Mouse (Mus musculus): ENCODE data around the gene Fbxo3. TPM values are rescaled to one million over a fixed set of nuclear protein-coding genes. Genes with fewer than 3 reads are reported as not detected.
"Not testable (repeated sequence)": the region's sequence is repeated elsewhere in the genome, so short reads cannot be mapped to it uniquely, and the experiment has no call there.

The Fbxo3 gene
- 10 to 100 TPM; 46.8 to 57.1 TPM for total RNA-seq (2021)
- 23.2 and 51.4 TPM in 2 replicates for polyA plus RNA-seq (2012; rRNA removed)
- long read RNA-seq, full-length matches to known transcripts, result 106 of 122 reads
- long read RNA-seq, partial matches to known transcripts, result 3 of 122 reads
- long read RNA-seq, other reads (novel, unspliced or antisense), result 13 of 122 reads

DNA sequence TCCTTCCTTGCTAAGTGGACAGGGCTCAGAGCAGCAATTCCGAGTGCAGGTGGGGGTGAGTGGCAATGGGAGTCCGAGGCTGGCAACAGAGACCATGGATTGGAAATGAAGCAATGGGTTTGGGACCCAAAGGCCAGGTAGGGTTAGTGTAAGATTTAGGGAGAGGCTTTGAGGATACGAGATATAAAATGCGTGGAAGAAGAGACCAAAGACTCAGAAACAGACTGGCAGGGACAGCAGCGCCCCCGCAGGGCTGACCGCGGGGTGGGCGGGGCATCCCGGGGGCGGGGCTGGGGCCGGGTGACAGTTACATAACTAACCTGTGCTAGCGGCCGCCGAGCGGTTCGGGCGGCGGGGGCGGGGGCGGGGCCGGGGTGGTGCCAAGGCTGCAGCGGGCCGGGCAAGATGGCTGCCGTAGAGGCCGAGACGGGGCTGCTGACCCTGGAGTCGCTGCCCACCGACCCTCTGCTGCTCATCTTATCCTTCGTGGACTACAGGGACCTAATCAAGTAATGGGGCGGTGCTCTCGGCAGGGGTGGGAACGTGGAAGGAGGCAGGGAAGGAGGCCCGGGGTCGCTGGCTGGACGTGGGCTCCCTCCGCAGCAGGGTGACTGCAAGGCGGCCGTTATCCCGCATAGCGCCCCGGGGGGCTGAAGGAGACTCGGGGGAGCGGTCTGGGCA, at the start of gene Fbxo3:
Gene Fbxo3 (plus strand): TSS at position 264 of the 681 bp plus-strand sequence.
- TF ChIP-seq EP300 (IDR thresholded peaks at IDR 0.05; ENCODE audit: insufficient read depth, low read depth, low read length) (no peak), POLR2A (IDR thresholded peaks at IDR 0.05; ENCODE audit: insufficient read depth, low read depth, low read length) (peak; percentile 82), CTCF (IDR thresholded peaks at IDR 0.05) (peak; percentile 67)
- H3K36me3 ChIP-seq (ENCODE audit: control insufficient read depth, insufficient read depth, low read length), result peaks cover 19% of the 10 kb centered on the region
- intact Hi-C loops (cut with DNase I), result no loop called here
- H3K4me1 ChIP-seq (ENCODE audit: control insufficient read depth, insufficient read depth, low read length), result peaks cover 3% of the 10 kb centered on the region
- no peaks in the 10 kb centered on the region for H3K27me3 ChIP-seq (ENCODE audit: control insufficient read depth, insufficient read depth, low read length)
- 2% methylated on average over 43 of the region's 44 CpGs for WGBS
- H3K27ac ChIP-seq, result peak within 1 kb of the TSS; percentile 82
- H3K79me2 ChIP-seq (replicated peaks; ENCODE audit: control insufficient read depth, insufficient read depth, low read length), result peaks cover 4% of the 10 kb centered on the region
- H3K4me3 ChIP-seq, result peak within 1 kb of the TSS; percentile 66
- peak; percentile 91 to 92 for DNase-seq
- H3K9ac ChIP-seq (ENCODE audit: low read depth, low read length), result peak within 1 kb of the TSS; percentile 86

- 10% methylated on average over 5 of the region's 5 CpGs for WGBS
- DNase-seq, result peak; percentile 74 to 85
- Histone ChIP-seq H3K9ac (ENCODE audit: low read depth, low read length) (no peak overlapping the region), H3K27me3 (ENCODE audit: control insufficient read depth, insufficient read depth, low read length) (no peaks in the 10 kb centered on the region), H3K36me3 (ENCODE audit: control insufficient read depth, insufficient read depth, low read length) (no peaks in the 10 kb centered on the region), H3K79me2 (replicated peaks; ENCODE audit: control insufficient read depth, insufficient read depth, low read length) (no peaks in the 10 kb centered on the region), H3K4me3 (no peak overlapping the region), H3K4me1 (ENCODE audit: control insufficient read depth, insufficient read depth, low read length) (no peaks in the 10 kb centered on the region), H3K27ac (no peak overlapping the region)
- TF ChIP-seq CTCF (IDR thresholded peaks at IDR 0.05), result 0 out of 2 replicates have a peak, but pooled peaks have one; percentile 100
- peak; percentile 75; the same call in 1 of the 2 replicates for TF ChIP-seq EP300 (IDR thresholded peaks at IDR 0.05; ENCODE audit: insufficient read depth, low read depth, low read length)
- TF ChIP-seq POLR2A (IDR thresholded peaks at IDR 0.05; ENCODE audit: insufficient read depth, low read depth, low read length), result no peak
- intact Hi-C loops (cut with DNase I), result loop anchor here (1.0 kb wide), 1 partner anchor 110 kb away; no protein-coding TSS in a partner anchor
These were observed 45.3 kb upstream of the Fbxo3 start for GRCm38 (mm10) chr2:103982250-103982649.

- H3K79me2 ChIP-seq (replicated peaks; ENCODE audit: control insufficient read depth, insufficient read depth, low read length), result no peaks in the 10 kb centered on the region
- H3K9ac ChIP-seq (ENCODE audit: low read depth, low read length), result no peak overlapping the region
- no peaks in the 10 kb centered on the region for H3K4me1 ChIP-seq (ENCODE audit: control insufficient read depth, insufficient read depth, low read length)
- no peak overlapping the region for H3K4me3 ChIP-seq
- H3K36me3 ChIP-seq (ENCODE audit: control insufficient read depth, insufficient read depth, low read length), result no peaks in the 10 kb centered on the region
- no peaks in the 10 kb centered on the region for H3K27me3 ChIP-seq (ENCODE audit: control insufficient read depth, insufficient read depth, low read length)
- DNase-seq, result no peak
- TF ChIP-seq CTCF (IDR thresholded peaks at IDR 0.05) (no peak), EP300 (IDR thresholded peaks at IDR 0.05; ENCODE audit: insufficient read depth, low read depth, low read length) (no peak), POLR2A (IDR thresholded peaks at IDR 0.05; ENCODE audit: insufficient read depth, low read depth, low read length) (no peak)
- intact Hi-C loops (cut with DNase I), result no loop called here
- no peak overlapping the region for H3K27ac ChIP-seq
- WGBS, result 90% methylated on average over 10 of the region's 10 CpGs
These were observed 44.4 kb upstream of the Fbxo3 start for GRCm38 (mm10) chr2:103983146-103983545.

DNA sequence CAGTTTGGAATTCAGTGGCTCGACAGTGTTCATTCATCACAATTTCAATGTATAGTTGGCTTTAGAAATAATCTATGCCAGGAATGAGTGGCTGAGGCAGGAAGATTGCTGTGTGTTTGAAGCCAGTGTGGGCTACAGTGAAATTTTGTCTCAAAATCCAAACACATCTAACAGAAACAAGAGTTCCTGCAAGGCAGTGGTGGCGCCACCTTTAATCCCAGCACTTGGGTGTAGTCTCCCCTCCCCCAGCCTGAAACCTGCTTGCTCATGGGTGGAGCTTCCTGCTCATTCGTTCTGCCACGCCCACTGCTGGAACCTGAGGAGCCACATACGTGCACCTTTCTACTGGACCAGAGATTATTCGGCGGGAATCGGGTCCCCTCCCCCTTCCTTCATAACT, 39.9 kb upstream of the Fbxo3 start:
- H3K27ac ChIP-seq; H3K9ac ChIP-seq (ENCODE audit: low read depth, low read length); H3K4me3 ChIP-seq; DNase-seq; H3K79me2 ChIP-seq (replicated peaks; ENCODE audit: control insufficient read depth, insufficient read depth, low read length); H3K36me3 ChIP-seq (ENCODE audit: control insufficient read depth, insufficient read depth, low read length); H3K4me1 ChIP-seq (ENCODE audit: control insufficient read depth, insufficient read depth, low read length); H3K27me3 ChIP-seq (ENCODE audit: control insufficient read depth, insufficient read depth, low read length); intact Hi-C loops (cut with DNase I): not testable (repeated sequence)
- 73% methylated on average over 8 of the region's 8 CpGs for WGBS

DNA sequence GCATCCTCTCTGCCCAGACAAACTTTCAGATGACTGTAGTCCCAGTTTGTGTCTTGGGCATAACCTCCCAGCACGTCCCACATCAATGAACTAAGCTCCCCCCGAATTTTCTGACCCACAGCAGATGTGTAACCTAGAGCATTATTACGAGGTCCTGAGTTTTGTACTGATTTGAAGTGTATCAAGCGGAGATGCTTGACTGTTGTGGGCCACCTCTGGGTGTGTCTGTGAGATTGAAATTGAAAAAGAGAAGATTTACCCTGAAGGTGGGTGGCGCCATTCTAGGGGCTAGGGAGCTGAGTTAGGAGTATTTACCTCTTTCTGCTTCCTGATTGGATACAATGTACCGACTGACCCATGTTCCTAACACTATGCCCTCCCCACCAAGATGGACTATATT, 37.8 kb upstream of the Fbxo3 start:
- WGBS, result 84% methylated on average over 6 of the region's 6 CpGs
- TF ChIP-seq CTCF (IDR thresholded peaks at IDR 0.05) (no peak), EP300 (IDR thresholded peaks at IDR 0.05; ENCODE audit: insufficient read depth, low read depth, low read length) (no peak), POLR2A (IDR thresholded peaks at IDR 0.05; ENCODE audit: insufficient read depth, low read depth, low read length) (no peak)
- Histone ChIP-seq H3K27me3 (ENCODE audit: control insufficient read depth, insufficient read depth, low read length) (no peaks in the 10 kb centered on the region), H3K27ac (no peak overlapping the region), H3K36me3 (ENCODE audit: control insufficient read depth, insufficient read depth, low read length) (no peaks in the 10 kb centered on the region), H3K79me2 (replicated peaks; ENCODE audit: control insufficient read depth, insufficient read depth, low read length) (no peaks in the 10 kb centered on the region), H3K4me3 (no peak overlapping the region), H3K4me1 (ENCODE audit: control insufficient read depth, insufficient read depth, low read length) (no peaks in the 10 kb centered on the region), H3K9ac (ENCODE audit: low read depth, low read length) (no peak overlapping the region)
- DNase-seq, result no peak
- intact Hi-C loops (cut with DNase I), result no loop called here

- Histone ChIP-seq H3K27me3 (ENCODE audit: control insufficient read depth, insufficient read depth, low read length) (no peaks in the 10 kb centered on the region), H3K79me2 (replicated peaks; ENCODE audit: control insufficient read depth, insufficient read depth, low read length) (no peaks in the 10 kb centered on the region), H3K4me3 (no peak overlapping the region), H3K4me1 (ENCODE audit: control insufficient read depth, insufficient read depth, low read length) (no peaks in the 10 kb centered on the region), H3K9ac (ENCODE audit: low read depth, low read length) (no peak overlapping the region), H3K27ac (no peak overlapping the region), H3K36me3 (ENCODE audit: control insufficient read depth, insufficient read depth, low read length) (no peaks in the 10 kb centered on the region)
- intact Hi-C loops (cut with DNase I), result no loop called here
- TF ChIP-seq CTCF (IDR thresholded peaks at IDR 0.05), result peak; percentile 22; the same call in 1 of the 2 replicates
- TF ChIP-seq POLR2A (IDR thresholded peaks at IDR 0.05; ENCODE audit: insufficient read depth, low read depth, low read length), result no peak
- DNase-seq, result no peak
These were observed 36.2 kb upstream of the Fbxo3 start for GRCm38 (mm10) chr2:103991303-103991702.

Measured in heart, adult 2 months (tissue).